Mouse (Mus musculus) spleen, postnatal 36 days (tissue): ENCODE data around the gene Tbc1d8b.
A peak's percentile ranks its signal among the peaks of the same experiment; 100 is the strongest.
"Not testable (repeated sequence)": the region's sequence is repeated elsewhere in the genome, so short reads cannot be mapped to it uniquely, and the experiment has no call there.

Experiments used
- DNase-seq, 2 experiments: peaks; one replicate each; pipeline ENCODE4 v3.0.0; 2022; ENCODE audit warnings: low spot score in 2 of 2, mixed read lengths in 1 of 2

Tbc1d8b gene

GRCm38 (mm10) chrX:139684775-139685695 is at the start of gene Tbc1d8b:
Tbc1d8b (plus strand) TSS chrX:139684996.
- peak; percentile 60 to 78 for DNase-seq

GRCm38 (mm10) chrX:139639744-139640143 is 45.1 kb upstream of the Tbc1d8b start:
- no peak for DNase-seq

GRCm38 (mm10) chrX:139640418-139640817 is 44.4 kb upstream of the Tbc1d8b start:
- DNase-seq, result no peak

- no peak for DNase-seq
These were observed 32.6 kb upstream of the Tbc1d8b start for GRCm38 (mm10) chrX:139652226-139652625.

GRCm38 (mm10) chrX:139653292-139653691 is 31.5 kb upstream of the Tbc1d8b start:
- no peak for DNase-seq

GRCm38 (mm10) chrX:139654350-139655063 is 30.3 kb upstream of the Tbc1d8b start:
- DNase-seq, result no peak

GRCm38 (mm10) chrX:139662111-139662510 is 22.7 kb upstream of the Tbc1d8b start:
- no peak for DNase-seq

GRCm38 (mm10) chrX:139665829-139666228 is 19.0 kb upstream of the Tbc1d8b start:
- DNase-seq, result no peak

GRCm38 (mm10) chrX:139684410-139684774 is 404 bp upstream of the Tbc1d8b start:
- no peak for DNase-seq

GRCm38 (mm10) chrX:139714381-139714780 is 29.6 kb downstream of the Tbc1d8b start, which contains the start of gene Gm15013:
Gm15013 (minus strand) TSS chrX:139714481.
- DNase-seq, result no peak

- no peak for DNase-seq
These were observed 37.6 kb downstream of the Tbc1d8b start for GRCm38 (mm10) chrX:139722350-139722749.

GRCm38 (mm10) chrX:139730541-139730940 is 45.7 kb downstream of the Tbc1d8b start:
- DNase-seq, result no peak

- no peak for DNase-seq
These were observed 52.3 kb downstream of the Tbc1d8b start for GRCm38 (mm10) chrX:139737066-139737465.

- peak; percentile 3 to 14 for DNase-seq
These were observed 67.1 kb downstream of the Tbc1d8b start for GRCm38 (mm10) chrX:139751855-139752254.

- DNase-seq, result not testable (repeated sequence)
These were observed 73.8 kb downstream of the Tbc1d8b start for GRCm38 (mm10) chrX:139758634-139759033.

GRCm38 (mm10) chrX:139762546-139762945 is 77.8 kb downstream of the Tbc1d8b start:
- no peak for DNase-seq

GRCm38 (mm10) chrX:139769975-139770637 is 85.3 kb downstream of the Tbc1d8b start:
- DNase-seq, result no peak

- peak in 1 of 2 experiments; percentile 14 for DNase-seq
These were observed 89.7 kb downstream of the Tbc1d8b start for GRCm38 (mm10) chrX:139774309-139775083.

- no peak for DNase-seq
These were observed 90.4 kb downstream of the Tbc1d8b start for GRCm38 (mm10) chrX:139775084-139775612.

GRCm38 (mm10) chrX:139777357-139777756 is 92.6 kb downstream of the Tbc1d8b start:
- no peak for DNase-seq

- no peak for DNase-seq
These were observed 94.1 kb downstream of the Tbc1d8b start for GRCm38 (mm10) chrX:139778886-139779285.
